Mouse (Mus musculus) kidney, postnatal 4 days (tissue): ENCODE data around the gene Dock2.

Source experiments
- DNase-seq, 2 experiments: peaks; one replicate each; pipeline ENCODE4 v3.0.0; 2021; ENCODE audit warnings: mixed read lengths in 2 of 2

Gene Dock2

GRCm38 (mm10) chr11:34769396-34769795 is 14.3 kb downstream of the Dock2 start:
- no peak for DNase-seq

GRCm38 (mm10) chr11:34763739-34764361 is 19.8 kb downstream of the Dock2 start:
- no peak for DNase-seq

- no peak for DNase-seq
Observed at GRCm38 (mm10) chr11:34762570-34763127, 21.0 kb downstream of the Dock2 start.

DNA sequence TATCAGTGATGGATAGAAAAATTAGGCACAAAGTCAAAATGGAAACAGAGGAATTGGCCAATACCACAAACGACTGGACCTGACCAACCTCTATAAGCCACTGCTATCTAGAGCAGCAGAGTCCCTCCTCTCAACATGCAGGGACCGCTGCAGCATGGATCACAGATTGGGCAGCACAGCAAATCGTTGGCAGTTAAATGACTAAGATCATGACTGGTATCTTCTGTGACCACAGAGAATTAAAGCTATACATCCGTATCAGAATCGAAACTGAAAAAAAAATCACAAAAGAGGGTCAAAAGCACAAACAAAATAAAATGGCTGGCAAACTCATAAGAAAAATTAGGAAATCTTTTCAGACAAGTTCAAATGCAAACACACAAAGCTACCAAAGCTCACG is 21.6 kb downstream of the Dock2 start:
- no peak for DNase-seq

GRCm38 (mm10) chr11:34759582-34759981 is 24.1 kb downstream of the Dock2 start:
- no peak for DNase-seq

GRCm38 (mm10) chr11:34741081-34741480 is 42.6 kb downstream of the Dock2 start:
- no peak for DNase-seq

DNA sequence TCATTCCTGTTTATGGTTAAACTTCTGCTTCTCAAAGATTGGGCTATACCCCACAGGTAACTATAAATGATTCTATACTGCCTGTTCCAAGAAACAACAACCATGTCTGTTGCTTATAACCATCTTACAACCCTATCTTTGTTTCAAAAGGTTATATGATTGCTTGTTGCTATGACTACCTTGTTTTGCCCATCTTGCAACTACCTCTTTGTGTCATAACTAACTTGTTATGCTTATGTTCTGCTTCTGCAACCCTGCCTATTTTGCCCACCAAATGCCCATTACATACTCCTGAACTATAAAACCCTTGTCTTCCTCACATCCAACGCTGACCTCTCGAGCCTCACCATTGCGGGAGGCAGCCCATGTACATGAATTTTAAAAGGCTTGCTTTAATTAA is 43.9 kb downstream of the Dock2 start:
- DNase-seq, result no peak

- DNase-seq, result no peak
Observed at GRCm38 (mm10) chr11:34738945-34739344, 44.7 kb downstream of the Dock2 start.

DNA sequence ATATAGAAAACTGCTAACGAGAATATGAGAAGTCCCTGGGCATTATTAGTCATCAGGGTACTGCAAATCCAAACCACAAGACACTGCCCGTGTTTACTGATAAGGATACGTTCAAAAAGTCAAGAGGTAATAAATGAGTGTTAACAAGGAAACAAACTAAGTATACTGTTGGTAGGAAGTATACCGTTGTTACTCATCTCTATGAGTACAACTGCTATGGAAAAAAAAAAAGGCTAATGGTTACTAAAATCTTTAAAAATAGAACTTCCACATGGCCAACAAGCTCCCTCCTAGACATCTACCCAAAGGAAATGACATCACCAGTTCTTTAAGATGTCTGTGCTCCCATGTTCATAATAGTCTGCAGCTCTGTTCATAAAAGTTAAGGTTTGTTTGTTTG is 46.5 kb downstream of the Dock2 start:
- no peak for DNase-seq

- DNase-seq, result no peak
Observed at GRCm38 (mm10) chr11:34734033-34734432, 49.7 kb downstream of the Dock2 start.

DNA sequence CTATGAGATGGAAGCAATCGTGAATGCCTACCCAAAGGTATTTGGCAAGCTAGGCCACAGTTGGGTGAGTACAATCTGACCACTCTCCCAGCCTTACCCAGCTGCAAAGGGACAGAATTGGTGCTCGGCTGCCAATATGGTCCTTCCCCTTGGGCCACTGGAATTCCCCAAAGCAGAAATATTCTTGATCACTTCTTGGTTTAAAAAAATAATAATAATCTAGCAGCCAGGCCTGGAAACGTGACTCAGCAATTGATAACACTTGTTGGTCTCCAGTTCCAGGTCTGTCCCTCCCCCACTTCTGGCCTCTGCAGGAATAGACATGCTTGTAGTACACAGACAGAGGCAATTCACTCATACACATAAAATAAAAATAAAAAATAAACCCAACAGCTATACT is 56.2 kb downstream of the Dock2 start:
- no peak for DNase-seq

- no peak for DNase-seq
Observed at GRCm38 (mm10) chr11:34726699-34727347, 56.9 kb downstream of the Dock2 start.

GRCm38 (mm10) chr11:34713360-34713759 is 70.3 kb downstream of the Dock2 start:
- DNase-seq, result no peak

GRCm38 (mm10) chr11:34708278-34708677 is 75.4 kb downstream of the Dock2 start:
- DNase-seq, result no peak

GRCm38 (mm10) chr11:34707360-34707759 is 76.3 kb downstream of the Dock2 start:
- DNase-seq, result no peak

DNA sequence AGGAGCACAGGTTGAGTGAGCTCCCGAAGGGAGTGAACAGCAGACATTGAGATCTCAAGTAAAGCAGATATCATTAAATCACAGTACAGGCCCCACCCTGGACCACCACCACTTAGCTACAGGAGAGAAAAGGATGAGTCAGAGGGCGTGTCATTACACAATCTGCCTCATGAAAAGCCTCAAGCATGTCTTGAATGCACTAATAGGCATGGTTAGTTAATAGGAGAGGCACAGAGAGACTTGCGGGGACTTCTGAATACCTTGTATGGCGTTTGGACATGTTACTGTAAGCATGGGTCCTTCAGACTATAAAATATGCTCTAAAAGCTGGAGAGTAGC is 78.6 kb downstream of the Dock2 start:
- DNase-seq, result no peak

GRCm38 (mm10) chr11:34704384-34705107 is 79.1 kb downstream of the Dock2 start:
- DNase-seq, result no peak

GRCm38 (mm10) chr11:34703851-34704250 is 79.8 kb downstream of the Dock2 start:
- DNase-seq, result no peak

DNA sequence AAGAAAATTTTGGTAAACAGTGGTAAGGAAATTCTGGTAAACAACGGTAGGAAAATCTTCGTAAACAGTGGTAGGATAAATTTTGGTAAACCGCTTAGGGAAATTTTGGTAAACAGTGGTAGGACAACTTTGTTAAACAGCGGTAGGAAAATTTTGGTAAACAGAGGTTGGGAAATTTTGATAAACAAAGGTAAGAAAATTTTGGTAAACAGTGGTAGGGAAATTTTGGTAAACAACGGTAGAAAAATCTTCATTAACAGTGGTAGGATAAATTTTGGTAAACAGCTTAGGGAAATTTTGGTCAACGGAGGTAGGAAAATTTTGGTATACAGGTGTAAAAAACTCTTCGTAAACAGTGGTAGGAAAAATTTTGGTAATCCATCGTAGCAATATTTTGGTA is 101.9 kb downstream of the Dock2 start:
- no peak for DNase-seq

DNA sequence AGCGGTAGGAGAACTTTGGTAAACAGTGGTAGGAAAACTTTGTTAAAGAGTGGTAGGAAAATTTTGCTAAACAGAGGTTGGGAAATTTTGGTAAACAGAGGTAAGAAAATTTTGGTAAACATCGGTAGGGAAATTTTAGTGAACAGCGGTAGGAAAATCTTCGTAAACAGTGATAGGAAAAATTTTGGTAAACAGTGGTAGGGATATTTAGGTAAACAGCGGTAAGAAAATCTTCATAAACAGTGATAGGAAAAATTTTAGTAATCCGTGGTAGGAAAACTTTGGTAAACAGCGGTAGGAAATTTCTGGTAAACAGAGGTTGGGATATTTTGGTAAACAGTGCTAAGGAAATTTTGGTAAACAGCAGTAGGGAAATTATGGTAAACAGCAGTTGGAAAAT is 239.1 kb downstream of the Dock2 start:
- DNase-seq, result no peak

GRCm38 (mm10) chr11:34532131-34532530 is 251.6 kb downstream of the Dock2 start:
- no peak for DNase-seq

- DNase-seq, result no peak
Observed at GRCm38 (mm10) chr11:34530971-34531370, 252.7 kb downstream of the Dock2 start.

DNA sequence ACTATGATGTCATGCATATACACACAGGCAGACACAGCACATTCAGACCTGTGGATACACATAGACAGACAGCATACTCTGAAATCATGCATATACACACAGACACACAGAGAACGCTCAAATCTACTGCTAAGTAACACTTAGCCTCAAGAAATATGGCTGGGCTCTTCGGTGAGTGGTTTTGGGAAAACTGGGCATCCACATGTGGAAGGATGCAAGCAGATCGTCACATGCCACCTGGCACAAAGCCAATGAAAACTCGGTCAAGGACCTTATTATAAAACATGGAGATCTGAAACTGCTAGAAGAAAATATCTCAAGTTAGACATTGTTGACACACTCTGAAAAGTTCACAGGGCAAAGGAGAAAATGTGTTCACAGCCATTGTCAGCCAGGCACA is 255.7 kb downstream of the Dock2 start:
- no peak for DNase-seq

DNA sequence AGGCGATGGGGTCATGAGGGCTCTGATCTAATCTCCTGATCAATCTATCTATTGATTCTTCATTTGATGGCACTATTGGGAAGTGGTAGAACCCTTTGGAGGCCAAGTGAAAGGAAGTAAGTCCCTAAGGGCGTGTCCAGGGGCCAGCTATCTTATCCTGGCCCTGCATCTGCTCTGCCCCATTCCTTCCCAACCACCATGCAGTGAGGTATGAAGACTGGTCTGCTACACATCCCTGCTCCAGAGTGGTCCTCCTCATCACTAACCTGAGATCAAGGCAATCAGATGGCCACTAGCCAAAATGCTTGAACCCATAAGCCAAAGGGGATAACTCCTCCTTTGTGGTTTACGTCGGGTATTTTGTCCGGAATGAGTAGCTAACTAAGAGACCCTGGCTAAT is 256.5 kb downstream of the Dock2 start:
- no peak for DNase-seq
